Mouse (Mus musculus): ENCODE measurements around the gene Phlpp1. TPM values are rescaled to one million over a fixed set of nuclear protein-coding genes. Genes with fewer than 3 reads are reported as not detected.

Gene Phlpp1
- polyA plus RNA-seq, 1 experiment from 2014 or later = 9.8 TPM

DNA sequence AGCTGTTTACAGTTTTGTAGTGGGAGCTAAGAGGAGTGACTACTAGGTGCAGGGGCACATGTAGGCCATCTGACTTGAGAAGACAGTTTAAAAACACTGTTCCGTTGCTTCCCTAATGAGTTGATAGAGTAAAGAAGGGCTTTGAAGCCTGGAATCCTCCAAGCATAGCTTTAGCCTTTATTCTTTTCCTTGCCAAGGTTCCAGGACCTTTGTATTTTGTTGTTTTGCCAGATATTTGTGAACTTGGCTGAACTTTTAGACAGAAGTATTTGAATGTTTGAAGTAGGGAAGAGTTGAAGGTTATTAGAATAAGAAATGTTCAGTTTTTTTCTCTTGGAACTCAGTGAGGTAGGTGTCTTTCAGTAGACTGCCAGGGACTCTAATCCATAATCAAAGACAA, 85.6 kb downstream of the Phlpp1 start:
- no peak for ATAC-seq (ENCODE audit: low FRiP score)
- H3K27me3 ChIP-seq (ENCODE audit: control insufficient read depth, insufficient read depth, low read length) = no peaks in the 10 kb centered on the region
- no peak overlapping the region for H3K4me3 ChIP-seq (ENCODE audit: low read depth, low read length)
- no peak overlapping the region for H3K27ac ChIP-seq (ENCODE audit: low read depth, low read length)
- H3K36me3 ChIP-seq (ENCODE audit: control insufficient read depth, insufficient read depth, low read length) = no peaks in the 10 kb centered on the region
- DNase-seq (ENCODE audit: low spot score) = no peak
- no peaks in the 10 kb centered on the region for H3K4me1 ChIP-seq (replicated peaks; ENCODE audit: control insufficient read depth, insufficient read depth, low read length)
- H3K9ac ChIP-seq (ENCODE audit: low read depth, low read length) = no peak overlapping the region
- no peak overlapping the region for H3K4me2 ChIP-seq (replicated peaks; ENCODE audit: low read depth, low read length)
- H3K9me3 ChIP-seq (ENCODE audit: control insufficient read depth, low read length) = no peaks in the 10 kb centered on the region
- 97% methylated on average over 1 of the region's 1 CpGs for WGBS

DNA sequence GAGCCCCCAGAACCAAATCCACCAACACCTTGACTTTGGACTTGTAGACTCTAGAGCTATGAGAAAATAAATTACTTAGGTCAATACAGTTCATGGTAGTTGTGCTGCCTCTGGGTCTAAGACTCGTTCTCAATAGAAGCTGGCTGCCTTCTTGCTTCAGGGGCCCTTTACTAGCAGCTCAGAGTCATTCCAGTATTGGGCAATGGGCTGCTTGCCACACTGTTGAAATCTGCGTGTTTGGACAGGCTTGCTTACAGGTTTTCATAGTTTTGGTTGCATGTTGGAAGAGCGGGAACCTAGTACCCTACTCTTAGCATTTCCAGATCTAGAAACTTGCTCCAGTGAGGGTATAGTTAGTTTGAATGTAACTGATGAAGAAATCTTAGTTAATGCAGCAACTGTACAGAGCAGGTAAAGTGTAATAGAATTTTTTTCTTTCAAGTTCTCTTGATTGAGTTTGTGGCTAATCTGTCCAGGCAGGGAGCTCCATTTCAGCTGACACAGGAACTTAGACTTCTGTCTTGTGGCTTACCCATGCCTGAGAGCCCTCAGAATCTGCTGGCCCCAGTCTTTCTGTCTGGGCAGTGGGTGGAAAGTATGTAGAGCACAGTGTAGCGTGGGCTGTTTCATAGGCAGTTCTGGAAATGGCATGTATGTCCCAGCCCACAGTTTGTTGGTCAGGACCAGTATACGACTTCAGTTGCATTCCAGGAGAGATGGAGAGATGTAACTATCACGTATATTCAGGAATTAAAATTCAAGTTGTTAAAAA, 96.7 kb downstream of the Phlpp1 start:
- 93% methylated on average over 6 of the region's 6 CpGs for WGBS
- Histone ChIP-seq H3K36me3 (ENCODE audit: control insufficient read depth, insufficient read depth, low read length) (no peaks in the 10 kb centered on the region), H3K9me3 (ENCODE audit: control insufficient read depth, low read length) (no peaks in the 10 kb centered on the region), H3K9ac (ENCODE audit: low read depth, low read length) (no peak overlapping the region), H3K27ac (ENCODE audit: low read depth, low read length) (no peak overlapping the region), H3K4me2 (replicated peaks; ENCODE audit: low read depth, low read length) (no peak overlapping the region), H3K27me3 (ENCODE audit: control insufficient read depth, insufficient read depth, low read length) (no peaks in the 10 kb centered on the region), H3K4me1 (replicated peaks; ENCODE audit: control insufficient read depth, insufficient read depth, low read length) (no peaks in the 10 kb centered on the region), H3K4me3 (ENCODE audit: low read depth, low read length) (no peak overlapping the region)
- no peak for ATAC-seq (ENCODE audit: low FRiP score)
- no peak for DNase-seq (ENCODE audit: low spot score)

DNA sequence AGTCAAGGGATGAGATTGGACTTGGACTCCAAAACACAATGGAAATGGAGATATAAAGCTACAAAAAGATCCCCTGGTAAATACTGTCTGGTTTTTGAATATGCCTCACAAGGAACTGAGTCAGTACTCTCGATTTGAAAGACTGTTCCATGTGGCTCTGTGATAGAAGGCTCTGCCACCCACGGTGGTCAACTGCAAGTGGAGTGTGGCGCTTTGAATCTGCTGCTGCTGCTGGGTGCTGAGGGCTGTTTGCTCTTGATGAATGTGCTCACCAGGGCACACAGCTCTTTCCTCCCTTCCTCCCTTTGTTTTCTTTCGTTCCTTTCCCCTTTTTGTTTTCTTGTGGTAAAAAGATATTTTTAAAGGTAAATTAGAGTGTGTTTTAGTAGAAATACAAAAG, 97.8 kb downstream of the Phlpp1 start:
- no peak for ATAC-seq (ENCODE audit: low FRiP score)
- no peak for DNase-seq (ENCODE audit: low spot score)
- Histone ChIP-seq H3K27ac (ENCODE audit: low read depth, low read length) (no peak overlapping the region), H3K4me2 (replicated peaks; ENCODE audit: low read depth, low read length) (no peak overlapping the region), H3K9ac (ENCODE audit: low read depth, low read length) (no peak overlapping the region), H3K4me3 (ENCODE audit: low read depth, low read length) (no peak overlapping the region), H3K4me1 (replicated peaks; ENCODE audit: control insufficient read depth, insufficient read depth, low read length) (no peaks in the 10 kb centered on the region), H3K36me3 (ENCODE audit: control insufficient read depth, insufficient read depth, low read length) (no peaks in the 10 kb centered on the region), H3K9me3 (ENCODE audit: control insufficient read depth, low read length) (no peaks in the 10 kb centered on the region), H3K27me3 (ENCODE audit: control insufficient read depth, insufficient read depth, low read length) (no peaks in the 10 kb centered on the region)
- 42% methylated on average over 4 of the region's 4 CpGs for WGBS

DNA sequence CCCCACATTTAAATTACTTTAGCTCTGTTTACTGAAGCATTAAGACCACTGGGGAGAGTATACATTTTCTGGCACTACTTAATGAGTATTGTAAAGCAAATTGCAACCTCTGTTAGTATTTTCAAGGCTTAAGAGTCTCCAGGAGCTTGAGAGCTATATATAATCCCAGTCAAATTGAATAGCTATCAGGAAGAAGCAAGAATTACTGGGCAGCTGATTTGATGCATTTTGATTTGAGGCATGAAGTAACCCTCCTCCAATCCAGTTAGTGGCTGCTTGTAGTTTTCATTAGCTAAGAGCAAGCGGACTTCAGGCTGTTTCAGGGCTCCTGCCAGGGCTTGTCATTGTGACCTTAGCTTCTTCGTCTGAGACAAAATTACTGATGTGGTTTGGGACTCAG, 101.4 kb downstream of the Phlpp1 start:
- no peak overlapping the region for H3K9ac ChIP-seq (ENCODE audit: low read depth, low read length)
- no peaks in the 10 kb centered on the region for H3K27me3 ChIP-seq (ENCODE audit: control insufficient read depth, insufficient read depth, low read length)
- WGBS = 71% methylated on average over 2 of the region's 2 CpGs
- no peak overlapping the region for H3K4me2 ChIP-seq (replicated peaks; ENCODE audit: low read depth, low read length)
- H3K4me1 ChIP-seq (replicated peaks; ENCODE audit: control insufficient read depth, insufficient read depth, low read length) = no peaks in the 10 kb centered on the region
- no peaks in the 10 kb centered on the region for H3K9me3 ChIP-seq (ENCODE audit: control insufficient read depth, low read length)
- H3K36me3 ChIP-seq (ENCODE audit: control insufficient read depth, insufficient read depth, low read length) = no peaks in the 10 kb centered on the region
- no peak for DNase-seq (ENCODE audit: low spot score)
- no peak for ATAC-seq (ENCODE audit: low FRiP score)
- H3K4me3 ChIP-seq (ENCODE audit: low read depth, low read length) = no peak overlapping the region
- H3K27ac ChIP-seq (ENCODE audit: low read depth, low read length) = no peak overlapping the region

DNA sequence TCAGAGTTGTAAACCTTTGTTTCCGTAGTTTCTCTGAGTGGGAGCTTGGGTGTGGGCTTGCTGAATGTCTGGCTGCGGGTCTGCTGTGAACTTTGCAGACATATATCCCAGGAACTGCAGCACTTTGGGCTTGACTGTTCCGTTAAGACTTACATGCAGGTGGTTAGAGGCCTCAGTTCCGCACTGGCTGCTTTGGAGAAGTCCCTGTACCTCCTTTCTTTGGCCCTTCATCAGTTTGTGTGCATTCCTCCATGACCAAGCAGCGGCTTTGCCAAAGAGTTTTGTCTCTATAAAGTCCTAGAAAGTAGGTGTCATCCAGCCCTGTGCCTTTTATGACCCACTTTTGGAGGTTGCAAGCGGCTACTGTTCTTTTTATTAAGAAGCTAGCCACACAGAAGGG, 102.2 kb downstream of the Phlpp1 start:
- Histone ChIP-seq H3K27ac (ENCODE audit: low read depth, low read length) (no peak overlapping the region), H3K9ac (ENCODE audit: low read depth, low read length) (no peak overlapping the region), H3K9me3 (ENCODE audit: control insufficient read depth, low read length) (no peaks in the 10 kb centered on the region), H3K4me1 (replicated peaks; ENCODE audit: control insufficient read depth, insufficient read depth, low read length) (no peaks in the 10 kb centered on the region), H3K27me3 (ENCODE audit: control insufficient read depth, insufficient read depth, low read length) (no peaks in the 10 kb centered on the region), H3K36me3 (ENCODE audit: control insufficient read depth, insufficient read depth, low read length) (no peaks in the 10 kb centered on the region), H3K4me2 (replicated peaks; ENCODE audit: low read depth, low read length) (no peak overlapping the region), H3K4me3 (ENCODE audit: low read depth, low read length) (no peak overlapping the region)
- ATAC-seq (ENCODE audit: low FRiP score) (no peak), DNase-seq (ENCODE audit: low spot score) (no peak)
- WGBS = 89% methylated on average over 6 of the region's 6 CpGs

DNA sequence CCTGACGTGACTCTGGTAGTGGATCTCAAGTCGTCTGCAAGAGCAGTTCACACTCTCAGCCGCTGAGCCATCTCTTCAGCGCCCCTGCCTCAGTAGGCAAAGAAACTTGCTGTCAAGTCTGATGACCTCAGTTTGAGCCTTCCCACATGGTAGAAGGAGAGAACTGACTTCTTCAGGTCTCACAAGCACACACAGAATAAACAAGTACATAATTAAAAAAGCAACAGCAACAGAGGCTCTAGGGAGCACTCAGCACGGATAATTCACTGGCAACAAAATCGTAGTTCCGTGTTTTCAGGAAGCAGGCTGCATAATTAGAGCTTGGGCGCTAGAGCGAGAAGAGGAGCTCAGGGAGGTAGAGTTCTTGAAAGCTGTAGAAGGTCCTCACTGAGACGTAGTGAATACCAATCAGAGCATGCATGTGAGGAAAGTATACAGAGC, 103.0 kb downstream of the Phlpp1 start:
- no peak overlapping the region for H3K4me2 ChIP-seq (replicated peaks; ENCODE audit: low read depth, low read length)
- no peaks in the 10 kb centered on the region for H3K9me3 ChIP-seq (ENCODE audit: control insufficient read depth, low read length)
- WGBS = 59% methylated on average over 10 of the region's 10 CpGs
- no peak overlapping the region for H3K27ac ChIP-seq (ENCODE audit: low read depth, low read length)
- no peak for ATAC-seq (ENCODE audit: low FRiP score)
- no peak for DNase-seq (ENCODE audit: low spot score)
- H3K36me3 ChIP-seq (ENCODE audit: control insufficient read depth, insufficient read depth, low read length) = no peaks in the 10 kb centered on the region
- H3K4me3 ChIP-seq (ENCODE audit: low read depth, low read length) = no peak overlapping the region
- H3K9ac ChIP-seq (ENCODE audit: low read depth, low read length) = no peak overlapping the region
- 0 out of 2 replicates have a peak, but pooled peaks cover under 1% of the 10 kb centered on the region for H3K4me1 ChIP-seq (replicated peaks; ENCODE audit: control insufficient read depth, insufficient read depth, low read length)
- no peaks in the 10 kb centered on the region for H3K27me3 ChIP-seq (ENCODE audit: control insufficient read depth, insufficient read depth, low read length)

DNA sequence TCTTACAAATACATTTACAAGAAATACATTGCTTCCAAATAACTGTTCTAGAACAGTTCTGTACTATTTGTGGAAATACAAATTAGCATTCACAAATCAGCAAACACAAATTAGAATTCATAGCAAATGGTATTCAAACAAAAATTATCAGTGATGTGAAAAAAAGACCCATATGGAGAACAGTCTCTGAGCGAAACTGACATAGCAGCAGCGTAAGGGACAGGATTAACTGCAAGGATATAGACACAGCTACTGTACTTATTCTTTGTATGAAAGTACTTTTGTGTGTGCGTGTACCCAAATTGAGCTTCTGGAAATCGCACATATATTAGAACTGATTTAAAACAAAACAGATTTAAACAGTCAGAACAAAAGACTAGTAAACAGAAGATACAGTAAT, 103.6 kb downstream of the Phlpp1 start:
- Histone ChIP-seq H3K27me3 (ENCODE audit: control insufficient read depth, insufficient read depth, low read length) (no peaks in the 10 kb centered on the region), H3K4me3 (ENCODE audit: low read depth, low read length) (no peak overlapping the region), H3K4me1 (replicated peaks; ENCODE audit: control insufficient read depth, insufficient read depth, low read length) (0 out of 2 replicates have a peak, but pooled peaks cover 3% of the 10 kb centered on the region), H3K4me2 (replicated peaks; ENCODE audit: low read depth, low read length) (no peak overlapping the region), H3K27ac (ENCODE audit: low read depth, low read length) (no peak overlapping the region), H3K9me3 (ENCODE audit: control insufficient read depth, low read length) (no peaks in the 10 kb centered on the region), H3K9ac (ENCODE audit: low read depth, low read length) (no peak overlapping the region), H3K36me3 (ENCODE audit: control insufficient read depth, insufficient read depth, low read length) (no peaks in the 10 kb centered on the region)
- ATAC-seq (ENCODE audit: low FRiP score) (no peak), DNase-seq (ENCODE audit: low spot score) (no peak)
- 94% methylated on average over 4 of the region's 4 CpGs for WGBS

DNA sequence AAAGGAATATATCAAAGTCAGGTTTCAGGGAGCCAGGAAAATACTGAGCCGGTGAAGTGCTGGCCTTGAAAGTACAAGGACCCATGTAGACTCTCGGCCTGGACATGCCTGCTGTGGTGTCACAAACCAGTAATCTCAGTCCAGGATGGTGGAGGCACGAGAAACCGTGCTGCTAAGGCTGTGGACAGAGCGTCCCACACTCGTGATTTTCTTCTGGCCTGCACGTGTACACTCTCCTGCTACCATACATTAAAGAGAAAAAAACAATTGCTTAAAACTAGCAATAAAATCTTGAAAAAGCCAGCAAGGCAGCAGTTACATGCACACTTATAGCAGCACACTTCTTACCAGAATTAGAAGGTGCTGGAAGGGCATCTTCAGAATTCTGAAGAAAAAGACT, 104.2 kb downstream of the Phlpp1 start:
- WGBS = 88% methylated on average over 7 of the region's 7 CpGs
- Histone ChIP-seq H3K9ac (ENCODE audit: low read depth, low read length) (no peak overlapping the region), H3K4me2 (replicated peaks; ENCODE audit: low read depth, low read length) (no peak overlapping the region), H3K4me1 (replicated peaks; ENCODE audit: control insufficient read depth, insufficient read depth, low read length) (0 out of 2 replicates have a peak, but pooled peaks cover 3% of the 10 kb centered on the region), H3K27me3 (ENCODE audit: control insufficient read depth, insufficient read depth, low read length) (no peaks in the 10 kb centered on the region), H3K36me3 (ENCODE audit: control insufficient read depth, insufficient read depth, low read length) (no peaks in the 10 kb centered on the region), H3K9me3 (ENCODE audit: control insufficient read depth, low read length) (no peaks in the 10 kb centered on the region), H3K4me3 (ENCODE audit: low read depth, low read length) (no peak overlapping the region), H3K27ac (ENCODE audit: low read depth, low read length) (no peak overlapping the region)
- no peak for DNase-seq (ENCODE audit: low spot score)
- no peak for ATAC-seq (ENCODE audit: low FRiP score)

DNA sequence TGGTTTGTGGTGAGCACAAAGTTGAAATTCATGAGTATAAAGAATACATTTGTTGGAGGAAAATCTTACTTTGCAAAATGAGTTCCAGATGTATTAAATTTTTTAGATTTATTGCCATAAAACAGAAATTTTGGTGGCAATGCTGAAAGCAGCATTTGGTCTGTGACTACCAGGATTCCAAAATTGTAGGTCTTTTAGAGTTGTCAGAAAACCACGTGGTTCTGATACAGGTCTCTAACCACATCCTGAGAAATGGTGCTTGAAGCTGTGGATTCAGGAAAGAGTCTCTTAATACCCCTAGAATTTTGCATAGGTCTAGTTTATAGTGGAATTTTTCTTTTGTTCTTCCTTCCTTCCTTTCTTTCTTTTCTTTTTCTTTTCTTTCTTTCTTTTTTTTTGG, 105.3 kb downstream of the Phlpp1 start:
- Histone ChIP-seq H3K27ac (ENCODE audit: low read depth, low read length) (no peak overlapping the region), H3K4me1 (replicated peaks; ENCODE audit: control insufficient read depth, insufficient read depth, low read length) (0 out of 2 replicates have a peak, but pooled peaks cover 3% of the 10 kb centered on the region), H3K4me2 (replicated peaks; ENCODE audit: low read depth, low read length) (no peak overlapping the region), H3K9me3 (ENCODE audit: control insufficient read depth, low read length) (no peaks in the 10 kb centered on the region), H3K36me3 (ENCODE audit: control insufficient read depth, insufficient read depth, low read length) (no peaks in the 10 kb centered on the region), H3K9ac (ENCODE audit: low read depth, low read length) (no peak overlapping the region), H3K4me3 (ENCODE audit: low read depth, low read length) (no peak overlapping the region), H3K27me3 (ENCODE audit: control insufficient read depth, insufficient read depth, low read length) (no peaks in the 10 kb centered on the region)
- DNase-seq (ENCODE audit: low spot score) (no peak), ATAC-seq (ENCODE audit: low FRiP score) (no peak)
- WGBS = 82% methylated on average over 1 of the region's 1 CpGs

Measured in hindbrain, embryonic 11.5 days (tissue).